Mouse (Mus musculus) small intestine, adult 2 months (tissue): Measurements from ENCODE around the gene Dock9. TPM values are rescaled to one million over a fixed set of nuclear protein-coding genes. Genes with fewer than 3 reads are reported as not detected.
"Not testable (repeated sequence)": the region's sequence is repeated elsewhere in the genome, so short reads cannot be mapped to it uniquely, and the experiment has no call there.

Experiments used
- H3K27ac ChIP-seq: fragments of 200-500 bp; 2 replicates; pipeline ENCODE4 v1.5.1; 2012; ENCODE audit warnings: low read depth, low read length, control low read depth, inconsistent platforms; ENCODE audit not compliant: insufficient read depth
- H3K27me3 ChIP-seq: fragments of 200-500 bp; 2 replicates; pipeline ENCODE4 v1.6.1; 2012; ENCODE audit warnings: mild to moderate bottlenecking, moderate library complexity, low read length, inconsistent platforms; ENCODE audit not compliant: control insufficient read depth, insufficient read depth
- H3K36me3 ChIP-seq: fragments of 200-500 bp; 2 replicates; pipeline ENCODE4 v1.6.1; 2012; ENCODE audit warnings: mild to moderate bottlenecking, low read length, control low read depth, inconsistent platforms; ENCODE audit not compliant: control insufficient read depth, insufficient read depth
- H3K4me1 ChIP-seq: fragments of 200-500 bp; 2 replicates; pipeline ENCODE4 v1.6.1; 2012; ENCODE audit warnings: low read length, inconsistent platforms, mixed read lengths; ENCODE audit not compliant: control insufficient read depth, insufficient read depth, insufficient read length
- H3K4me3 ChIP-seq: fragments of 200-500 bp; 2 replicates; pipeline ENCODE4 v1.5.1; 2012; ENCODE audit warnings: low read depth, mild to moderate bottlenecking, control low read depth, inconsistent platforms, low read length, moderate library complexity
- CTCF ChIP-seq: fragments of 200-500 bp; IDR thresholded peaks from 2 replicates; pipeline ENCODE4 v1.5.1; 2012; ENCODE audit warnings: low read depth, mild to moderate bottlenecking, control low read depth, inconsistent platforms, low read length, moderate library complexity, mixed read lengths; ENCODE audit not compliant: insufficient replicate concordance, insufficient read length; ENCODE audit errors: extremely low read depth
- POLR2A ChIP-seq: fragments of 200-500 bp; IDR thresholded peaks from 2 replicates; pipeline ENCODE4 v1.6.1; 2012; ENCODE audit warnings: low read depth, mild to moderate bottlenecking, control low read depth, inconsistent platforms, low read length, moderate library complexity
- WGBS: fragments of 180-500 bp; shearing (Covaris S2); methylation state at CpG from one replicate; pipeline ENCODE4 v1.1.7; 2018; 5-methylcytosine and 5-hydroxymethylcytosine counted together
- polyA plus RNA-seq: library from polyadenylated mRNA; depleted of rRNA; stranded (reverse); fragments of >200 nt; gene quantifications from 2 replicates; pipeline ENCODE4 v1.2.3, GENCODE M21; 2012

Gene Dock9
- polyA plus RNA-seq, 1 experiment = 5.7 TPM

DNA sequence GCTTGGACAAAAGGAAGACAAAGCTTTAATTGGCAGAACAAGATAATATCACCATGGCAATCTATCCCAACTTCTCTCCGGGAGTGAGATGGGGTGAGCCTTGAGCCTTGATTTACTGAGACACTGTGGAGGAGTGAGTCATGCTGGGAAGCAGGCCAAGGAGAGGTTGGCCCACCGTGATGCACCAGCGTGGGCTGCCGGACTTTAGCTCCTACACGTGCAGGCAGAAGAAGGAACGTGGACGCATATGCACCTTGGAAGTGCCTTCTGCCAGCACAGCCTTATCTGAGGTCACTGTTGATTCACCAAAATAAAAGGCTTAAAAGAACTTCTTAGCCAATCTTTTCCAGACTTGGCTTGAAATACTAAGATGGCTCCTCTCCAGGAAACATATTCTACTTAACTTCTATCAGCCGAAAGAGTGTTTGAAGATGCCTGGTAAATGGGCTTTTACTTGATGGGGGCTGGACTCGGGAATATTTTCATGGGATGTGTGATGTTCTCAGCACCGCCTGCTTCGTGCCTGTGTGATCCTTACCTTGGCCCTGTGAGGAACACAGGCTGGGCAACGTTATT is 160.6 kb downstream of the Dock9 start:
- peaks cover 5% of the 10 kb centered on the region; the same call in 1 of the 2 replicates for H3K36me3 ChIP-seq
- WGBS = 67% methylated on average over 12 of the region's 12 CpGs
- H3K27me3 ChIP-seq = no peaks in the 10 kb centered on the region
- no peak overlapping the region for H3K27ac ChIP-seq
- no peaks in the 10 kb centered on the region for H3K4me1 ChIP-seq
- H3K4me3 ChIP-seq = no peak overlapping the region
- TF ChIP-seq CTCF (no peak), POLR2A (no peak)

- WGBS = 89% methylated on average over 11 of the region's 11 CpGs
- H3K4me1 ChIP-seq = no peaks in the 10 kb centered on the region
- no peak overlapping the region for H3K4me3 ChIP-seq
- no peaks in the 10 kb centered on the region for H3K27me3 ChIP-seq
- no peak overlapping the region for H3K27ac ChIP-seq
- H3K36me3 ChIP-seq = peaks cover 5% of the 10 kb centered on the region; the same call in 1 of the 2 replicates
- TF ChIP-seq POLR2A (no peak), CTCF (no peak)
These were observed 162.8 kb downstream of the Dock9 start for GRCm38 (mm10) chr14:121634736-121635430.

- peaks cover 2% of the 10 kb centered on the region; the same call in 1 of the 2 replicates for H3K36me3 ChIP-seq
- H3K27me3 ChIP-seq = no peaks in the 10 kb centered on the region
- no peak overlapping the region for H3K4me3 ChIP-seq
- WGBS = 77% methylated on average over 14 of the region's 14 CpGs
- H3K27ac ChIP-seq = no peak overlapping the region
- H3K4me1 ChIP-seq = no peaks in the 10 kb centered on the region
- no peak for TF ChIP-seq POLR2A
- no peak for TF ChIP-seq CTCF
These were observed 163.4 kb downstream of the Dock9 start for GRCm38 (mm10) chr14:121634093-121634735.

DNA sequence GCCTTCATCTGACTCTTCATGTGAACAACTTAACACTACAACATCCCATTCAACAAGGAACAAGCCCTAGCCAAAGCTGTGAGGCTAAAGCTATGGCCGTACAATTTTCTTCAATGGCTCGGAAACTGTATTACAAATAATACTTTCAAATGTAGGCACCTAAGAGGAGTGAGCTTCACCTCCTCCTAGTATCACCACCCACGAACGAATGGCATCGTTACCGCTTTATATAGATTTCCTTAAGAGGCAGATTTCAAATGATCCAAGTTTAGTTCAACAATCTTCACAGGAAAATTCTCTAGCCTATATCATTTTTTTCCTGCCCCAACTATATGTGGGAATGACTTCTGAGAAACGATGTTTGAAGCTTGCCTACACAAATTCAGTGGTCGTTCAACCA is 165.7 kb downstream of the Dock9 start:
- 96% methylated on average over 8 of the region's 8 CpGs for WGBS
- H3K27ac ChIP-seq = no peak overlapping the region
- H3K27me3 ChIP-seq = no peaks in the 10 kb centered on the region
- H3K4me3 ChIP-seq = no peak overlapping the region
- H3K36me3 ChIP-seq = peaks cover 1% of the 10 kb centered on the region; the same call in 1 of the 2 replicates
- H3K4me1 ChIP-seq = no peaks in the 10 kb centered on the region
- TF ChIP-seq CTCF (no peak), POLR2A (no peak)

GRCm38 (mm10) chr14:121626741-121627140 is 170.9 kb downstream of the Dock9 start:
- H3K36me3 ChIP-seq = peaks cover 3% of the 10 kb centered on the region; the same call in 1 of the 2 replicates
- no peak overlapping the region for H3K4me3 ChIP-seq
- no peaks in the 10 kb centered on the region for H3K27me3 ChIP-seq
- H3K27ac ChIP-seq = no peak overlapping the region
- WGBS = 92% methylated on average over 12 of the region's 12 CpGs
- TF ChIP-seq CTCF (no peak), POLR2A (no peak)
- no peaks in the 10 kb centered on the region for H3K4me1 ChIP-seq

DNA sequence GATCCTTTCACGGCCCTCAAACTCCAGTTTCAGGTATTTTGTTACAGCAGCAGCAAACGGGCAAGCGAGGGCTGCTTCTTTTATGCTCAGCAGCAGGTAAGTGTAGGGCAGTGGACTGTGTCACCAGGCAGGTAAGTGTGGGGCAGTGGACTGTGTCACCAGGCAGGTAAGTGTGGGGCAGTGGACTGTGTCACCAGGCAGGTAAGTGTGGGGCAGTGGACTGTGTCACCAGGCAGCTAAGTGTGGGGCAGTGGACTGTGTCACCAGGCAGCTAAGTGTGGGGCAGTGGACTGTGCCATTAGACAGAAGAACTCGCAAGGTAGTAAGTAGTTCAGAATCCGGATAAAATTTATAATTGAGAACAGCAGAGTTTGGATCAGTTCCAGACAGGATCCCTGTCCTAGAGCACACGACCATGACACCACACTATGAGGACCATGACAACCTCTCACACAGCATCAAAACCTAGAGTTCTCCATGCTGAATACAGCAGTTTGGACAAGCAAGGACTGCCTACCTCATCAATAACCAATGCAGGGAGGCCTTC is 173.6 kb downstream of the Dock9 start:
- 89% methylated on average over 6 of the region's 6 CpGs for WGBS
- H3K36me3 ChIP-seq, H3K27me3 ChIP-seq, H3K4me3 ChIP-seq, H3K27ac ChIP-seq, H3K4me1 ChIP-seq: not testable (repeated sequence)

DNA sequence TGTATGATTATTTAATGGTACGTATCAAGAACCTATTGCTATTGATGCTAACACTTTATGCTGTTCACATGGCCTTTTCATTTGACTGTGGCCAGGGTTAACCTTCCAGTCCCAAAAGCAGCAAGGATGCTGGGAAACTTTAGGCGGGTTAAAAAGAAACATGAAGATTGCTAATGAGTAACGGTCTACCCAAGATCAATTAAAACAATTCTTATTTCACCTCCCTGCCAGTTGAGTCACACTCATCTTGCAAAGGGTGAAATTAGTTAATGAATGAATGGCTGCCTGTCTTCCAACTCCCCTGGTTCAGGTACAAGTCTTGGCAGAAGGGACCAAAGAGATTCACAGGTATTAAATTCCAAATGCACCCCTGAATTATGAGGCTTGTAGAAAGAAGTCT is 175.8 kb downstream of the Dock9 start:
- no peaks in the 10 kb centered on the region for H3K27me3 ChIP-seq
- no peaks in the 10 kb centered on the region for H3K4me1 ChIP-seq
- peaks cover 2% of the 10 kb centered on the region; the same call in 1 of the 2 replicates for H3K36me3 ChIP-seq
- TF ChIP-seq POLR2A (no peak), CTCF (no peak)
- no peak overlapping the region for H3K27ac ChIP-seq
- H3K4me3 ChIP-seq = no peak overlapping the region
- WGBS = 91% methylated on average over 3 of the region's 3 CpGs
